21 mouse cellular contexts compared by ENCODE assay signal in the genomic region with DNA sequence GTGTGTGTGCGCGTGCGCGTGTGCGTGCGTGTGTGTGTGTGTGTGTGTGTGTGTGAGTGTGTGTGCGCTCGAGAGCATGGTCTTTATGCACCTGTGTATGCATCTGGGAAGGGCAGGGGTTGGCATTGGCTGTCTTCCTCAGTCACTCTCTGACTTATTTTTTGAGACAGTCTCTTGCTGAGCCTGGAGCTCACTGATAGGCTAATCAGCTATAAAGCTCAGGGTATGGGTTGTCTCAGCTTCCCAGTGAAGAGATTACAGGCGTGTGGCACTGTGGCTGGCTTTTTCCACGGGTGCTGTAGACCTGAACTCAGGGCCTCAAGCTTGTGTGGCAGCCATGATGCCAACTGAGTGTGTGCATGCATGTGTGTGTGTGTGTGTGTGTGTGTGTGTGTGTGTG. TPM values are rescaled to one million over a fixed set of nuclear protein-coding genes. Genes with fewer than 3 reads are reported as not detected.
DNase-seq lines count a peak whose midpoint lies in the region; ATAC-seq lines count a peak whose summit lies in the region.
"Had no signal": no experiment of that assay in that cellular context is flagged by ENCODE, and none has a peak within 500 bp of the region (broad histone marks: within the 10 kb centered on the region; RNA-seq: fewer than 3 reads in every experiment).

No protein-coding gene starts in this region.

- H3K4me2 ChIP-seq in heart, embryonic 12.5 days: no peak overlapping the region
- H3K4me2 ChIP-seq: embryonic facial prominence, embryonic 15.5 days; heart, embryonic 15.5 days; hindbrain, embryonic 12.5 days; midbrain, embryonic 12.5 days had no signal

- H3K27ac ChIP-seq in heart, embryonic 12.5 days (ENCODE audit: poor library complexity, severe bottlenecking): no peak overlapping the region
- H3K27ac ChIP-seq in limb, embryonic 10.5 days: peak overlapping the region; percentile 14; the same call in 1 of the 2 replicates
- H3K27ac ChIP-seq: embryonic facial prominence, embryonic 15.5 days; heart, embryonic 15.5 days; midbrain, embryonic 12.5 days had no signal

- H3K4me3 ChIP-seq in heart, embryonic 12.5 days: no peak overlapping the region
- H3K4me3 ChIP-seq in limb, embryonic 10.5 days: no peak overlapping the region
- H3K4me3 ChIP-seq: embryonic facial prominence, embryonic 15.5 days; heart, embryonic 15.5 days; hindbrain, embryonic 12.5 days; midbrain, embryonic 12.5 days had no signal

- peaks cover 12% of the 10 kb centered on the region for H3K27me3 ChIP-seq in heart, embryonic 12.5 days (replicated peaks)
- peaks cover 11% of the 10 kb centered on the region; the same call in 1 of the 2 replicates for H3K27me3 ChIP-seq in limb, embryonic 10.5 days (ENCODE audit: low read depth, poor library complexity, severe bottlenecking)
- H3K27me3 ChIP-seq: embryonic facial prominence, embryonic 15.5 days; hindbrain, embryonic 12.5 days; midbrain, embryonic 12.5 days had no signal

- H3K9me3 ChIP-seq in heart, embryonic 12.5 days (replicated peaks): no peaks in the 10 kb centered on the region
- H3K9me3 ChIP-seq in limb, embryonic 10.5 days (replicated peaks): no peaks in the 10 kb centered on the region
- H3K9me3 ChIP-seq: embryonic facial prominence, embryonic 15.5 days; heart, embryonic 15.5 days; hindbrain, embryonic 12.5 days; midbrain, embryonic 12.5 days had no signal

- peak; percentile 75 for ATAC-seq in heart, embryonic 12.5 days (ENCODE audit: insufficient number of reproducible peaks, low FRiP score)
- ATAC-seq in megakaryocyte-erythroid progenitor cell, adult 5-6 weeks (replicated peaks; ENCODE audit: low FRiP score, low TSS enrichment, poor library complexity, severe bottlenecking): peak; percentile 74
- ATAC-seq: forebrain, postnatal 0 days had no signal

- H3K4me1 ChIP-seq in heart, embryonic 12.5 days (replicated peaks): peaks cover 16% of the 10 kb centered on the region
- H3K4me1 ChIP-seq in limb, embryonic 10.5 days: no peaks in the 10 kb centered on the region
- H3K4me1 ChIP-seq: midbrain, embryonic 12.5 days had no signal

- 73% methylated on average over 8 of the region's 10 CpGs for WGBS in heart, embryonic 12.5 days
- 95% methylated on average over 10 of the region's 10 CpGs for WGBS in limb, embryonic 10.5 days

- DNase-seq in heart, adult 9 months (ENCODE audit: low spot score in 2 of 2): no peak
- DNase-seq in spleen, postnatal 36 days (ENCODE audit: low spot score in 2 of 2): peak; percentile 24 to 43
- DNase-seq in spleen, adult 18-20 months: no peak
- DNase-seq in limb, embryonic 10.5 days (ENCODE audit: low spot score): no peak
- DNase-seq in adrenal gland, postnatal 10 days: no peak
- DNase-seq in right cerebral cortex, adult 18-20 months: no peak
- DNase-seq: adrenal gland, postnatal 14 days; B cell, adult 2 months; cerebellum, adult 11 months; forebrain, postnatal 0 days; gastrocnemius, postnatal 14 days; kidney, adult 8-10 months; thymus, adult 2 months had no signal

- no peaks in the 10 kb centered on the region for H3K36me3 ChIP-seq in heart, embryonic 12.5 days
- no peaks in the 10 kb centered on the region for H3K36me3 ChIP-seq in limb, embryonic 10.5 days
- H3K36me3 ChIP-seq: embryonic facial prominence, embryonic 15.5 days; heart, embryonic 15.5 days; hindbrain, embryonic 12.5 days; midbrain, embryonic 12.5 days had no signal

- no peak overlapping the region for H3K9ac ChIP-seq in heart, embryonic 12.5 days
- H3K9ac ChIP-seq: embryonic facial prominence, embryonic 15.5 days; forebrain, postnatal 0 days; heart, embryonic 15.5 days; hindbrain, embryonic 12.5 days; midbrain, embryonic 12.5 days had no signal

RNA-seq across cellular contexts. Expression of a gene that starts 9.6 kb away (rescaled TPM):
- 0.10 and 0.28 TPM in 2 replicates for polyA plus RNA-seq in heart, embryonic 12.5 days (2016; fragmentation: Nextera tagmentation; extraction: Ambion mirVana)
- 0.36 and 0.44 TPM in 2 replicates for polyA plus RNA-seq in limb, embryonic 10.5 days (2016; fragmentation: Nextera tagmentation; extraction: Ambion mirVana)
- 0.79 TPM in 1 of 2 replicates, not detected in the other for total RNA-seq in megakaryocyte-erythroid progenitor cell, adult 5-6 weeks (2014; fragmentation: Nextera tagmentation)
- total RNA-seq in megakaryocyte-erythroid progenitor cell, adult 5-6 weeks (2017): 0.33 TPM in 1 of 2 replicates, not detected in the other
- total RNA-seq in adrenal gland, postnatal 10 days (2021): not detected
- total RNA-seq: adrenal gland, postnatal 14 days had no signal

RNA-seq across cellular contexts. Expression of a gene that starts 44.7 kb away (rescaled TPM):
- polyA plus RNA-seq in heart, embryonic 12.5 days (2016; fragmentation: Nextera tagmentation; extraction: Ambion mirVana): 0.45 and 0.50 TPM in 2 replicates
- polyA plus RNA-seq in limb, embryonic 10.5 days (2016; fragmentation: Nextera tagmentation; extraction: Ambion mirVana): 1.3 and 1.5 TPM in 2 replicates
- total RNA-seq in megakaryocyte-erythroid progenitor cell, adult 5-6 weeks (2014; fragmentation: Nextera tagmentation): 1.7 and 3.4 TPM in 2 replicates
- total RNA-seq in megakaryocyte-erythroid progenitor cell, adult 5-6 weeks (2017): 0.88 and 2.1 TPM in 2 replicates
- under 1 TPM in 1 of 2 experiments, not detected in 1; 0.24 TPM for total RNA-seq in adrenal gland, postnatal 10 days (2021)
- total RNA-seq: adrenal gland, postnatal 14 days; forebrain, postnatal 0 days; layer of hippocampus, adult 8-10 months; left cerebral cortex, postnatal 10 days had no signal

RNA-seq across cellular contexts. Expression of a gene that starts 51.0 kb away (rescaled TPM):
- polyA plus RNA-seq in heart, embryonic 12.5 days (2016; fragmentation: Nextera tagmentation; extraction: Ambion mirVana): 3.3 and 4.1 TPM in 2 replicates
- 0.05 and 0.33 TPM in 2 replicates for polyA plus RNA-seq in limb, embryonic 10.5 days (2016; fragmentation: Nextera tagmentation; extraction: Ambion mirVana)
- 1.3 and 1.6 TPM in 2 replicates for total RNA-seq in megakaryocyte-erythroid progenitor cell, adult 5-6 weeks (2014; fragmentation: Nextera tagmentation)
- 2.9 and 3.8 TPM in 2 replicates for total RNA-seq in megakaryocyte-erythroid progenitor cell, adult 5-6 weeks (2017)
- 1 to 10 TPM; 2.4 to 5.5 TPM for total RNA-seq in adrenal gland, postnatal 10 days (2021)

Comparison
In these comparisons a context has a peak if more than half of its experiments do, and no peak if none do; other contexts are left out.
1. DNase-seq: peak in spleen, postnatal 36 days (2 of 2); none in heart, adult 9 months (0 of 2), spleen, adult 18-20 months (0 of 2), limb, embryonic 10.5 days (single experiment), adrenal gland, postnatal 10 days (single experiment) and right cerebral cortex, adult 18-20 months (single experiment).